Mouse (Mus musculus) adrenal gland (tissue): ENCODE data around the gene Metrn.

Experiments used
- intact Hi-C: fragments of 180-260 bp; cut with DNase I; formaldehyde crosslinking; loops from one replicate; pipeline ENCODE4 v1.15.1; 2025

The Metrn gene

GRCm38 (mm10) chr17:25831451-25832281 is 34.7 kb upstream of the Metrn start:
- intact Hi-C loops: no loop called here

DNA sequence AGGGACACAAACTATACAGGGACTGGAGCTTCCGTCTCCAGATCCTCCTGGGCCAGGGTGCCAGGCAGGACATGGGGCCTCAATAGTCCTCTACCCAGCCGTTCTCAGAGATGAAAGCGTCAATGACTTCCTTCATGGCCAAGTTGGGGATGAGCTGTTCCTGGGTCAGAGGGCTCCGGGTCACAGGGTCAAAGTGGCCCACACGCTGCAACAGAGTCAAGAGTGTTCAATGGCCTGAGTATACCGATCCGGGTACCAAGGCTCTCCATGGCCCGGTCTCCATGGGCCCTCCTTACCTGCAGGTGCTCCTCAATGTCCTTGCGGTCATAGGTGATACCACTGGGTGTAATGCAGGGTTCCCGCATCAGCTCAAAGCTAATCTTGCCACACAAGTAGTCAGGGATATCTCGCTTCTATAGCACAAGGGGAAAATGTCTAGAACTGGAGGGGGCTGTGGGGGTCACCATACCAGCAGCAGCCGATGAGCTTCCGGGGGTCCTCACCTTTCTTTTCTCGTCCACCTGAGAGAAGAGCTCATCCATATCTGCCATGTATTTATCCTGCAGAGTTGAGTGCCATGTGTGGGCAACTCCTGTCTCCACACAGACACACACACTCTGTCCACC is 34.0 kb upstream of the Metrn start:
- intact Hi-C loops: no loop called here

GRCm38 (mm10) chr17:25830200-25830753 is 33.3 kb upstream of the Metrn start:
- intact Hi-C loops: no loop called here

DNA sequence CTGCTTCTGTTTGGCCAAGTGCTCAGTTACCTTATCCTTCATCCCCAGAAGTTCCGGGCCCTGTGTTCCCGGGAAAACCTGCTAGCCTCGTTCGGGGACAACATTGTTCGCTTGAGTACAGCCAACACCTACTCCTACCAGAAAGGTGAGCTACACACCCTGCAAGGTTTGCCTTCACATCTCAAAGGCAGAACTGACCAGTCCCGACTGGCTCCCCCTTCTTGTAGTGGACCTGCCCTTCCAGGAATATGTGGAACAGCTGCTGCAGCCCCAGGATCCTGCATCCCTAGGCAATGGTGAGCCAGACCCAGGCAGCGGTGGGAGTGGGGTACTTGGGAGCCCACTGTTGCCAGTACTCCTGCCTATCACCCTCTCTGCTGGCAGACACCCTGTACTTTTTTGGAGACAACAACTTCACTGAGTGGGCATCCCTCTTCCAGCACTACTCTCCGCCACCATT is 32.7 kb upstream of the Metrn start:
- intact Hi-C loops: no loop called here

GRCm38 (mm10) chr17:25828712-25829557 is 32.0 kb upstream of the Metrn start, which contains the start of gene Jmjd8:
Gene Jmjd8, plus strand, starts transcription at chr17:25828867.
- intact Hi-C loops: no loop called here

GRCm38 (mm10) chr17:25828223-25828594 is 31.3 kb upstream of the Metrn start:
- intact Hi-C loops: no loop called here

DNA sequence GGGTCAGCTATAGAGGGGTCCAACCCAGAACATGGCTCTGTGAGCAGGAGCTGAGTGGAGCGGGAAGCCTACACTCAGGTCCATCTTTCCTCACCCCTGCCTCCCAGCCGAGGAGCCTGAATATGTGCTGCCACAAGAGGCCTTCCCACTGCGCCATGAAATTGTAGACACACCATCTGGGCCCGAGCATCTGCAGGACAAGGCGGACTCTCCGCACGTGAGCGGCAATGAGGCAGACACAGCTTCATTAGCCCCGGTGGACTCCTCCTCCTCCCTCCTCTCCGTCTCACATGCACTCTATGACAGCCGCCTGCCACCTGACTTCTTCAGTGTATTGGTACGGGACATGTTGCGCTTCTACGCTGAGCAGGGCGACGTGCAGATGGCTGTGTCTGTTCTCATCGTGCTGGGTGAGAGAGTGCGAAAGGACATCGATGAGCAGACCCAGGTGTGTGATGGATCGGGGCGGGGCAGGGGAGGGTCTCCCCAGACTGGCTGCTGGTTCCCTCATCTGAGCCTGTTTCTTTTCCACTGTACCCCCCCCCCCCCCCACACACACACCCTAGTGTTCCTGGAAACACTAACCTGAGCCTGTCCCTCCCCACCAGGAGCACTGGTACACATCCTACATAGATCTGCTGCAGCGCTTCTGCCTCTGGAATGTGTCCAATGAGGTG is 30.7 kb upstream of the Metrn start:
- intact Hi-C loops: no loop called here

- intact Hi-C loops: no loop called here
Observed at GRCm38 (mm10) chr17:25827011-25827410, 30.1 kb upstream of the Metrn start.

DNA sequence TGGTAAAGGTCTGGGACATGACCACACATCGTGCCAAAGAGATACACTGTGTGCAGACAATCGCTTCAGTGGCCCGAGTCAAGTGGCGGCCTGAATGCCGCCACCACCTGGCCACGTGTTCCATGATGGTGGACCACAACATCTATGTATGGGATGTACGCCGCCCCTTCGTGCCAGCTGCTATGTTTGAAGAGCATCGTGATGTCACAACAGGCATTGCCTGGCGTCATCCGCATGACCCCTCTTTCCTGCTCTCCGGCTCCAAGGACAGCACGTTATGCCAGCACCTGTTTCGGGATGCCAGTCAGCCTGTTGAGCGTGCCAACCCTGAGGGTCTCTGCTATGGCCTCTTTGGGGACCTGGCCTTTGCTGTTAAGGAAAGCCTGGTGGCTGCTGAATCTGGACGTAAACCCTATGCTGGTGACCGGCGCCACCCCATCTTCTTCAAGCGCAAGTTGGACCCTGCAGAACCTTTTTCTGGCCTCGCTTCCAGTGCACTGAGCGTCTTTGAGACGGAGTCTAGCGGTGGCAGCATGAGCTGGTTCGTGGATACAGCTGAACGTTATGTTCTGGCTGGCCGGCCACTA is 29.1 kb upstream of the Metrn start:
- intact Hi-C loops: no loop called here

DNA sequence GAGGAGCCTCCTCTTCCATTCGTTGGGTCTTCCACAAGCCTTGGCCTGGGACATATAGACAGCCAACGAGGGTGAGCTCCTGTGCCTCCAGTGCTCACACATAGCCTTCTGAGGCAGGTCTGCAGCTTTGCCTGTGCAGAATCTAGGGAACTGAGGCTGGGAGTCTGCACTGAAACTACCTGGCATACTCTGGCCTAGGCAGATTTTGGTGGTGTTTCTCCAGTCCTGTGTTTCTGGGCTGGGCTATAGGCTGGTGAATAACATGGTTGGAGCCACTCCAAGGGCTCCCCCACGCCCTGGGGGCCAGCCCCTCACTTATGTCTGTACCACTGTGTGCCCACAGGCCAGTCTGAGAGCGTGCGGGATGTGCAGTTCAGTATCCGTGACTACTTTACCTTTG is 28.4 kb upstream of the Metrn start:
- intact Hi-C loops: no loop called here

- intact Hi-C loops: no loop called here
Observed at GRCm38 (mm10) chr17:25824362-25825142, 27.6 kb upstream of the Metrn start.

GRCm38 (mm10) chr17:25823452-25823851 is 26.5 kb upstream of the Metrn start, which contains the start of gene Wdr24:
Gene Wdr24, plus strand, starts transcription at chr17:25823627.
- intact Hi-C loops: no loop called here

DNA sequence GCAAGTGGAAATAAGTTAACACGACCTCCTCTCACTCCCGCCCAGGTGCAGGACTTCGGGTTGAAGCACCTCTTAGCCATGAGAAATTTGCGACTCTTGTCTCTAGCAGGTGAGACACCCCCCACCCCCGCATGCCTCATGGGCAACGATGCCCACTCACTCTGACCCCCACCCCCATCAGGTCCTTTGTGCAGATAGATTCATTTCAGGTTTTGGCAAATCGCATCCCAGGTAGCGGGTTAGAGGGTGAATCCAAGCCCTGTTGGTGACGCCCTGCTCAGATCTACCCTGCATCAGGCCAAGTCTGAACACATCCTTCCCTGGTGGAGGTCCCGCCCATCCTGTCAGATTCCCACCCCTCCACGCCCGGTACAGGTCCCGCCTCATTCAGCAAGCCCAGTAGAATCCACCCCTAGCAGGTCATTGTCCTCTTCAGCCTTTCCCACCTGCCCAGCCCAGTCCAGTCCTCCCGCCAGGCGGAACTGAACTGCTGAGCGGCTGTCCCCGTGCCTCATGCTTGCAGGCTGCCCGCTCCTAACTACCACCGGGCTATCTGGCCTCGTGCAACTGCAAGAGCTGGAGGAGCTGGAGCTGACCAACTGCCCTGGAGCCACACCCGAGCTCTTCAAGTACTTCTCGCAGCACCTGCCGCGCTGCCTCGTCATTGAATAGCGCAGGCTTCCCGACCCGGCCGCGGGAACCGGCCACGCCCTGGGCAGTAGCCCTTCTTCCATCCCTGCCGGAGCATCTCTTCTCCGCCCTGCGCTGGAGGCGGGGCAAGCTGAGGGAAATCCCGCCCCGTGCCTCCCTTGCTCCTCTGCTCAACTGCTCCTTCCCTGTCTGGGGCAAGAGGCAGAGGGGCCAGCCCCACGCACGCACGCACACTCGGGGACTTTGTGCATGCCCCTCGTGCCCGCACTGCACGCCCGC is 22.2 kb upstream of the Metrn start:
- intact Hi-C loops: no loop called here

- intact Hi-C loops: no loop called here
Observed at GRCm38 (mm10) chr17:25817662-25818061, 20.7 kb upstream of the Metrn start.

DNA sequence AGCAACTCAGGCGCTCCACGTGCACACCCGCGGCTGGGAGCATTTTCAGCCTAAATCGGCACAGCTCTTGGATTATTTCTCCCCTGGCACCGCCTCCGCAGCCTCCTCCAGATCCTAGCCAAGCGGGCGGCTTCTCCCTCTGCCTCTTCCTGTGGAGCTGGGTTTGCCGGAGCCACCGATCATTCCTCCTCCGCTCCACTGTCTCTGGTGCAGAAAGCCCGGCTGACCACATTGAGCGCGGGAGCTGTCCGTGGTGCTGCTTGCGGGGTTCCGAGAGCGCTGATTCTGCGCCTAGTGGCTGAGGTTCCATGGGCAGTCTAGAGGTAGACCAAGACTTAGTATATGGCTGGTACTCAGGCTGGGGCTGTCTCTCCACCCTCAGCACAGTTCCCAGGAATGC is 16.5 kb upstream of the Metrn start:
- intact Hi-C loops: no loop called here

- intact Hi-C loops: no loop called here
Observed at GRCm38 (mm10) chr17:25810890-25811289, 14.0 kb upstream of the Metrn start.

GRCm38 (mm10) chr17:25809606-25810340 is 12.8 kb upstream of the Metrn start:
- intact Hi-C loops: no loop called here
